In genomic region chr7:48755825-48756224, GRCm38 (mm10) we compare ENCODE assay signal across 23 mouse cellular contexts. TPM values are rescaled to one million over a fixed set of nuclear protein-coding genes. Genes with fewer than 3 reads are reported as not detected.
DNase-seq lines count a peak whose midpoint lies in the region; ATAC-seq and TF ChIP-seq lines count a peak whose summit lies in the region.
"Had no signal": no experiment of that assay in that cellular context is flagged by ENCODE, and none has a peak within 500 bp of the region (broad histone marks: within the 10 kb centered on the region; RNA-seq: fewer than 3 reads in every experiment).

No protein-coding gene starts in this region.

- no peak for TF ChIP-seq CTCF in liver, adult 2 months (IDR thresholded peaks at IDR 0.05; ENCODE audit: low read depth, low read length)
- TF ChIP-seq CTCF in stomach, postnatal 0 days (IDR thresholded peaks at IDR 0.05; ENCODE audit: low read depth): no peak

- peak; percentile 48 for DNase-seq in heart, adult 11 months
- peak; percentile 49 for DNase-seq in liver, adult 2 months (ENCODE audit: extremely low read depth, low read depth, low spot score)
- DNase-seq in liver: no peak
- peak; percentile 93 for DNase-seq in fat pad, adult 2 months (ENCODE audit: extremely low read depth, low read depth, low spot score)
- DNase-seq in stomach, postnatal 0 days (ENCODE audit: low spot score): peak; percentile 37
- no peak for DNase-seq in layer of hippocampus, adult 8-10 months (ENCODE audit: low spot score in 2 of 2)
- DNase-seq: adrenal gland, adult 8-10 months; adrenal gland, postnatal 14 days; adrenal gland, postnatal 36 days; B cell, adult 2 months; cerebellum, adult 11-12 months; cerebellum, adult 2 months; cerebellum, adult 9-10 months had no signal

- no peak overlapping the region for H3K9ac ChIP-seq in heart, embryonic 11.5 days (ENCODE audit: low read depth, low read length)
- no peak overlapping the region for H3K9ac ChIP-seq in liver, adult 2 months (ENCODE audit: low read depth, low read length)
- H3K9ac ChIP-seq in stomach, postnatal 0 days (ENCODE audit: low read length): no peak overlapping the region
- H3K9ac ChIP-seq: embryonic facial prominence, embryonic 12.5 days; forebrain, embryonic 12.5 days had no signal

- H3K4me1 ChIP-seq in heart, embryonic 11.5 days (ENCODE audit: control insufficient read depth, insufficient read depth, low read length): no peaks in the 10 kb centered on the region
- H3K4me1 ChIP-seq in liver, adult 2 months (ENCODE audit: control insufficient read depth, insufficient read depth, low read length): no peaks in the 10 kb centered on the region
- H3K4me1 ChIP-seq in stomach, postnatal 0 days (replicated peaks; ENCODE audit: control insufficient read depth, insufficient read depth): no peaks in the 10 kb centered on the region
- H3K4me1 ChIP-seq: embryonic facial prominence, embryonic 12.5 days; forebrain, embryonic 12.5 days had no signal

- 66% methylated on average over 3 of the region's 3 CpGs for WGBS in heart, embryonic 11.5 days (ENCODE audit: insufficient replicate concordance)
- 41% methylated on average over 3 of the region's 3 CpGs for WGBS in liver, adult 2 months
- 52% methylated on average over 3 of the region's 3 CpGs for WGBS in stomach, postnatal 0 days

- no peak overlapping the region for H3K4me2 ChIP-seq in heart, embryonic 11.5 days
- no peak overlapping the region for H3K4me2 ChIP-seq in stomach, postnatal 0 days (replicated peaks; ENCODE audit: low read depth)
- H3K4me2 ChIP-seq: embryonic facial prominence, embryonic 12.5 days; forebrain, embryonic 12.5 days had no signal

- no peak for TF ChIP-seq EP300 in stomach, postnatal 0 days (optimal IDR thresholded peaks at IDR 0.05)

- no peaks in the 10 kb centered on the region for H3K36me3 ChIP-seq in heart, embryonic 11.5 days (ENCODE audit: control insufficient read depth, insufficient read depth, low read length)
- no peaks in the 10 kb centered on the region for H3K36me3 ChIP-seq in liver, adult 2 months (ENCODE audit: control insufficient read depth, insufficient read depth, low read length)
- H3K36me3 ChIP-seq in stomach, postnatal 0 days (ENCODE audit: control insufficient read depth, insufficient read depth, low read length): no peaks in the 10 kb centered on the region
- H3K36me3 ChIP-seq: embryonic facial prominence, embryonic 10.5 days; embryonic facial prominence, embryonic 12.5 days; forebrain, embryonic 10.5 days; forebrain, embryonic 12.5 days; G1E had no signal

- no peak for ATAC-seq in heart, embryonic 11.5 days (replicated peaks; ENCODE audit: insufficient number of reproducible peaks, low FRiP score, low TSS enrichment)
- peak; percentile 56; the same call in 1 of the 2 replicates for ATAC-seq in stomach, postnatal 0 days (ENCODE audit: low FRiP score, low TSS enrichment)
- ATAC-seq: activated CD4-positive, CD25-positive, alpha-beta regulatory T cell, adult 4 months; CD4-positive, CD25-positive, alpha-beta regulatory T cell, adult 4 months; forebrain, embryonic 14.5 days; Patski had no signal

- H3K9me3 ChIP-seq in heart, embryonic 11.5 days (replicated peaks; ENCODE audit: control insufficient read depth, low read length): no peaks in the 10 kb centered on the region
- H3K9me3 ChIP-seq in stomach, postnatal 0 days (ENCODE audit: control insufficient read depth, low read length): no peaks in the 10 kb centered on the region
- H3K9me3 ChIP-seq: embryonic facial prominence, embryonic 10.5 days; embryonic facial prominence, embryonic 12.5 days; forebrain, embryonic 10.5 days; forebrain, embryonic 12.5 days; G1E had no signal

- TF ChIP-seq POLR2A in liver, adult 2 months (IDR thresholded peaks at IDR 0.05; ENCODE audit: extremely low read depth, insufficient read depth, low read length): no peak

- H3K79me2 ChIP-seq in liver, adult 2 months (ENCODE audit: control insufficient read depth, insufficient read depth, low read length): no peaks in the 10 kb centered on the region

- H3K27me3 ChIP-seq in heart, embryonic 11.5 days (ENCODE audit: control insufficient read depth, insufficient read depth, low read length): no peaks in the 10 kb centered on the region
- no peaks in the 10 kb centered on the region for H3K27me3 ChIP-seq in liver, adult 2 months (ENCODE audit: control insufficient read depth, insufficient read depth, low read length)
- no peaks in the 10 kb centered on the region for H3K27me3 ChIP-seq in stomach, postnatal 0 days (ENCODE audit: control insufficient read depth, insufficient read depth, low read length)
- H3K27me3 ChIP-seq: embryonic facial prominence, embryonic 12.5 days; forebrain, embryonic 12.5 days; Patski had no signal

- no peak overlapping the region for H3K27ac ChIP-seq in heart, embryonic 11.5 days (ENCODE audit: low read depth, low read length)
- H3K27ac ChIP-seq in liver, adult 2 months (replicated peaks; ENCODE audit: insufficient read depth, low read depth, low read length): no peak overlapping the region
- H3K27ac ChIP-seq in stomach, postnatal 0 days (replicated peaks): no peak overlapping the region
- H3K27ac ChIP-seq: embryonic facial prominence, embryonic 10.5 days; embryonic facial prominence, embryonic 12.5 days; forebrain, embryonic 10.5 days; forebrain, embryonic 12.5 days had no signal

- H3K4me3 ChIP-seq in heart, embryonic 11.5 days (ENCODE audit: low read depth, low read length): no peak overlapping the region
- H3K4me3 ChIP-seq in liver, adult 2 months (ENCODE audit: insufficient read depth, low read depth, low read length): no peak overlapping the region
- H3K4me3 ChIP-seq in stomach, postnatal 0 days (ENCODE audit: low read depth, low read length): no peak overlapping the region
- H3K4me3 ChIP-seq: embryonic facial prominence, embryonic 10.5 days; embryonic facial prominence, embryonic 12.5 days; forebrain, embryonic 10.5 days; forebrain, embryonic 12.5 days had no signal

RNA-seq across cellular contexts. Expression of gene Zdhhc13, which starts 33.0 kb away (rescaled TPM):
- 36.1 and 41.8 TPM in 2 replicates for polyA plus RNA-seq in heart, embryonic 11.5 days (2014; fragmentation: Nextera tagmentation; extraction: Ambion mirVana)
- 6.2 and 7.7 TPM in 2 replicates for total RNA-seq in liver, adult 2 months (2014; rRNA removed)
- 2.7 and 3.0 TPM in 2 replicates for polyA plus RNA-seq in liver, adult 2 months (2012; rRNA removed)
- polyA plus RNA-seq in stomach, postnatal 0 days (2015; fragmentation: Nextera tagmentation; extraction: Ambion mirVana): 33.3 and 34.0 TPM in 2 replicates
- total RNA-seq in layer of hippocampus, adult 8-10 months (2022): 10 to 100 TPM; 20.7 to 25.0 (median 22.7) TPM

Comparison
In these comparisons a context has a peak if more than half of its experiments do, and no peak if none do; other contexts are left out.
1. DNase-seq: peak in heart, adult 11 months (single experiment), liver, adult 2 months (single experiment), fat pad, adult 2 months (single experiment) and stomach, postnatal 0 days (single experiment); none in liver (single experiment) and layer of hippocampus, adult 8-10 months (0 of 2).